Mouse (Mus musculus): ENCODE data around the gene Xxylt1. TPM values are rescaled to one million over a fixed set of nuclear protein-coding genes. Genes with fewer than 3 reads are reported as not detected.

Xxylt1 gene
- total and polyA plus RNA-seq, 2 experiments from 2014 or later = 21.0 to 32.8 TPM

GRCm38 (mm10) chr16:30998048-30998447, 83.2 kb downstream of the Xxylt1 start:
- Histone ChIP-seq H3K4me2 (ENCODE audit: low read depth, low read length) (no peak overlapping the region), H3K4me1 (ENCODE audit: insufficient read depth, low read length) (peaks cover 8% of the 10 kb centered on the region), H3K9me3 (ENCODE audit: low read length) (no peaks in the 10 kb centered on the region), H3K27ac (no peak overlapping the region), H3K9ac (replicated peaks; ENCODE audit: low read length) (no peak overlapping the region), H3K4me3 (ENCODE audit: low read length) (no peak overlapping the region), H3K27me3 (ENCODE audit: insufficient read depth, low read length) (no peaks in the 10 kb centered on the region), H3K36me3 (ENCODE audit: insufficient read depth, low read length) (no peaks in the 10 kb centered on the region)
- TF ChIP-seq CTCF (IDR thresholded peaks at IDR 0.05; ENCODE audit: low read depth) = no peak
- ATAC-seq = no peak
- no peak for DNase-seq (ENCODE audit: low spot score)
- WGBS = 60% methylated on average over 2 of the region's 2 CpGs

GRCm38 (mm10) chr16:30995446-30995845, 85.8 kb downstream of the Xxylt1 start:
- 61% methylated on average over 5 of the region's 5 CpGs for WGBS
- H3K36me3 ChIP-seq (ENCODE audit: insufficient read depth, low read length) = no peaks in the 10 kb centered on the region

GRCm38 (mm10) chr16:30994881-30995280, 86.4 kb downstream of the Xxylt1 start:
- Histone ChIP-seq H3K4me1 (ENCODE audit: insufficient read depth, low read length) (peaks cover 10% of the 10 kb centered on the region; the same call in 1 of the 2 replicates), H3K9ac (replicated peaks; ENCODE audit: low read length) (no peak overlapping the region), H3K36me3 (ENCODE audit: insufficient read depth, low read length) (no peaks in the 10 kb centered on the region), H3K27me3 (ENCODE audit: insufficient read depth, low read length) (no peaks in the 10 kb centered on the region), H3K27ac (no peak overlapping the region), H3K4me3 (ENCODE audit: low read length) (no peak overlapping the region), H3K4me2 (ENCODE audit: low read depth, low read length) (no peak overlapping the region), H3K9me3 (ENCODE audit: low read length) (no peaks in the 10 kb centered on the region)
- no peak for DNase-seq (ENCODE audit: low spot score)
- TF ChIP-seq CTCF (IDR thresholded peaks at IDR 0.05; ENCODE audit: low read depth) = no peak
- ATAC-seq = no peak
- 48% methylated on average over 2 of the region's 2 CpGs for WGBS

More at GRCm38 (mm10) chr16:30995446-30995845, 85.8 kb downstream of the Xxylt1 start:
- Histone ChIP-seq H3K9me3 (ENCODE audit: low read length) (no peaks in the 10 kb centered on the region), H3K4me3 (ENCODE audit: low read length) (no peak overlapping the region), H3K4me2 (ENCODE audit: low read depth, low read length) (no peak overlapping the region), H3K27me3 (ENCODE audit: insufficient read depth, low read length) (no peaks in the 10 kb centered on the region), H3K4me1 (ENCODE audit: insufficient read depth, low read length) (peaks cover 10% of the 10 kb centered on the region; the same call in 1 of the 2 replicates), H3K9ac (replicated peaks; ENCODE audit: low read length) (no peak overlapping the region), H3K27ac (no peak overlapping the region)
- TF ChIP-seq CTCF (IDR thresholded peaks at IDR 0.05; ENCODE audit: low read depth) = no peak
- ATAC-seq (no peak), DNase-seq (ENCODE audit: low spot score) (no peak)

GRCm38 (mm10) chr16:30994296-30994695, 86.9 kb downstream of the Xxylt1 start:
- Histone ChIP-seq H3K4me2 (ENCODE audit: low read depth, low read length) (no peak overlapping the region), H3K9me3 (ENCODE audit: low read length) (no peaks in the 10 kb centered on the region), H3K4me1 (ENCODE audit: insufficient read depth, low read length) (peaks cover 10% of the 10 kb centered on the region; the same call in 1 of the 2 replicates), H3K36me3 (ENCODE audit: insufficient read depth, low read length) (no peaks in the 10 kb centered on the region), H3K9ac (replicated peaks; ENCODE audit: low read length) (no peak overlapping the region), H3K27ac (no peak overlapping the region), H3K27me3 (ENCODE audit: insufficient read depth, low read length) (no peaks in the 10 kb centered on the region), H3K4me3 (ENCODE audit: low read length) (no peak overlapping the region)
- no peak for DNase-seq (ENCODE audit: low spot score)
- 71% methylated on average over 7 of the region's 7 CpGs for WGBS
- no peak for TF ChIP-seq CTCF (IDR thresholded peaks at IDR 0.05; ENCODE audit: low read depth)
- ATAC-seq = no peak

GRCm38 (mm10) chr16:30992568-30992967, 88.7 kb downstream of the Xxylt1 start:
- H3K4me1 ChIP-seq (ENCODE audit: insufficient read depth, low read length) = peaks cover 10% of the 10 kb centered on the region; the same call in 1 of the 2 replicates
- no peak overlapping the region for H3K4me2 ChIP-seq (ENCODE audit: low read depth, low read length)
- TF ChIP-seq CTCF (IDR thresholded peaks at IDR 0.05; ENCODE audit: low read depth) = no peak
- ATAC-seq (0 out of 2 replicates have a peak, but pooled peaks have one; percentile 44), DNase-seq (ENCODE audit: low spot score) (no peak)
- H3K9ac ChIP-seq (replicated peaks; ENCODE audit: low read length) = no peak overlapping the region
- no peaks in the 10 kb centered on the region for H3K27me3 ChIP-seq (ENCODE audit: insufficient read depth, low read length)
- H3K36me3 ChIP-seq (ENCODE audit: insufficient read depth, low read length) = no peaks in the 10 kb centered on the region
- no peaks in the 10 kb centered on the region for H3K9me3 ChIP-seq (ENCODE audit: low read length)
- WGBS = 36% methylated on average over 5 of the region's 5 CpGs
- no peak overlapping the region for H3K4me3 ChIP-seq (ENCODE audit: low read length)
- H3K27ac ChIP-seq = no peak overlapping the region

- WGBS = 45% methylated on average over 2 of the region's 2 CpGs
- no peak overlapping the region for H3K27ac ChIP-seq
- H3K9me3 ChIP-seq (ENCODE audit: low read length) = no peaks in the 10 kb centered on the region
- H3K27me3 ChIP-seq (ENCODE audit: insufficient read depth, low read length) = no peaks in the 10 kb centered on the region
- H3K9ac ChIP-seq (replicated peaks; ENCODE audit: low read length) = no peak overlapping the region
- peaks cover 10% of the 10 kb centered on the region; the same call in 1 of the 2 replicates for H3K4me1 ChIP-seq (ENCODE audit: insufficient read depth, low read length)
- no peak overlapping the region for H3K4me2 ChIP-seq (ENCODE audit: low read depth, low read length)
- H3K4me3 ChIP-seq (ENCODE audit: low read length) = no peak overlapping the region
- DNase-seq (ENCODE audit: low spot score) (no peak), ATAC-seq (no peak)
- H3K36me3 ChIP-seq (ENCODE audit: insufficient read depth, low read length) = no peaks in the 10 kb centered on the region
- TF ChIP-seq CTCF (IDR thresholded peaks at IDR 0.05; ENCODE audit: low read depth) = no peak
Measured at GRCm38 (mm10) chr16:30990661-30991060, 90.6 kb downstream of the Xxylt1 start.

GRCm38 (mm10) chr16:30988225-30988624, 93.0 kb downstream of the Xxylt1 start:
- Histone ChIP-seq H3K27me3 (ENCODE audit: insufficient read depth, low read length) (no peaks in the 10 kb centered on the region), H3K9ac (replicated peaks; ENCODE audit: low read length) (no peak overlapping the region), H3K27ac (no peak overlapping the region), H3K4me2 (ENCODE audit: low read depth, low read length) (no peak overlapping the region), H3K36me3 (ENCODE audit: insufficient read depth, low read length) (no peaks in the 10 kb centered on the region), H3K4me3 (ENCODE audit: low read length) (no peak overlapping the region), H3K4me1 (ENCODE audit: insufficient read depth, low read length) (peaks cover 15% of the 10 kb centered on the region), H3K9me3 (ENCODE audit: low read length) (no peaks in the 10 kb centered on the region)
- no peak for TF ChIP-seq CTCF (IDR thresholded peaks at IDR 0.05; ENCODE audit: low read depth)
- DNase-seq (ENCODE audit: low spot score) (no peak), ATAC-seq (no peak)
- WGBS = 72% methylated on average over 6 of the region's 6 CpGs
